Mouse (Mus musculus): ENCODE results near the gene Unc13b.

Gene Unc13b

GRCm38 (mm10) chr4:43209673-43210072 lies 150.9 kb downstream of the Unc13b start:
- DNase-seq (ENCODE audit: extremely low read depth, low read depth, low spot score), result no peak

- DNase-seq (ENCODE audit: extremely low read depth, low read depth, low spot score), result no peak
Observed at GRCm38 (mm10) chr4:43216491-43216890, 157.7 kb downstream of the Unc13b start.

GRCm38 (mm10) chr4:43217997-43218396 lies 159.2 kb downstream of the Unc13b start:
- DNase-seq (ENCODE audit: extremely low read depth, low read depth, low spot score), result no peak

- no peak for DNase-seq (ENCODE audit: extremely low read depth, low read depth, low spot score)
Observed at GRCm38 (mm10) chr4:43231821-43232220, 173.1 kb downstream of the Unc13b start.

GRCm38 (mm10) chr4:43232985-43233384 lies 174.2 kb downstream of the Unc13b start:
- DNase-seq (ENCODE audit: extremely low read depth, low read depth, low spot score), result no peak

GRCm38 (mm10) chr4:43233489-43233888 lies 174.7 kb downstream of the Unc13b start:
- DNase-seq (ENCODE audit: extremely low read depth, low read depth, low spot score), result no peak

GRCm38 (mm10) chr4:43236898-43237297 lies 178.1 kb downstream of the Unc13b start:
- no peak for DNase-seq (ENCODE audit: extremely low read depth, low read depth, low spot score)

- no peak for DNase-seq (ENCODE audit: extremely low read depth, low read depth, low spot score)
Observed at GRCm38 (mm10) chr4:43240716-43241115, 182.0 kb downstream of the Unc13b start.

- no peak for DNase-seq (ENCODE audit: extremely low read depth, low read depth, low spot score)
Observed at GRCm38 (mm10) chr4:43244022-43244421, 185.3 kb downstream of the Unc13b start.

GRCm38 (mm10) chr4:43245776-43246175 lies 187.0 kb downstream of the Unc13b start:
- no peak for DNase-seq (ENCODE audit: extremely low read depth, low read depth, low spot score)

- DNase-seq (ENCODE audit: extremely low read depth, low read depth, low spot score), result no peak
Observed at GRCm38 (mm10) chr4:43248026-43248425, 189.3 kb downstream of the Unc13b start.

- no peak for DNase-seq (ENCODE audit: extremely low read depth, low read depth, low spot score)
Observed at GRCm38 (mm10) chr4:43248909-43249308, 190.2 kb downstream of the Unc13b start.

- DNase-seq (ENCODE audit: extremely low read depth, low read depth, low spot score), result no peak
Observed at GRCm38 (mm10) chr4:43251269-43251668, 192.5 kb downstream of the Unc13b start.

- no peak for DNase-seq (ENCODE audit: extremely low read depth, low read depth, low spot score)
Observed at GRCm38 (mm10) chr4:43257040-43257439, 198.3 kb downstream of the Unc13b start.

- no peak for DNase-seq (ENCODE audit: extremely low read depth, low read depth, low spot score)
Observed at GRCm38 (mm10) chr4:43258556-43258955, 199.8 kb downstream of the Unc13b start.

GRCm38 (mm10) chr4:43259435-43259834 lies 200.7 kb downstream of the Unc13b start:
- DNase-seq (ENCODE audit: extremely low read depth, low read depth, low spot score), result peak; percentile 47

- DNase-seq (ENCODE audit: extremely low read depth, low read depth, low spot score), result no peak
Observed at GRCm38 (mm10) chr4:43260096-43260495, 201.3 kb downstream of the Unc13b start.

GRCm38 (mm10) chr4:43262821-43263220 lies 204.1 kb downstream of the Unc13b start:
- DNase-seq (ENCODE audit: extremely low read depth, low read depth, low spot score), result no peak

GRCm38 (mm10) chr4:43266146-43266545 lies 207.4 kb downstream of the Unc13b start:
- no peak for DNase-seq (ENCODE audit: extremely low read depth, low read depth, low spot score)

GRCm38 (mm10) chr4:43266623-43267322 lies 208.0 kb downstream of the Unc13b start, which contains the start of gene Atp8b5:
TSS of gene Atp8b5 (plus strand) at chr4:43267159.
- peak; percentile 14 for DNase-seq (ENCODE audit: extremely low read depth, low read depth, low spot score)

- no peak for DNase-seq (ENCODE audit: extremely low read depth, low read depth, low spot score)
Observed at GRCm38 (mm10) chr4:43267323-43267658, 208.5 kb downstream of the Unc13b start.

GRCm38 (mm10) chr4:43285476-43285875 lies 226.7 kb downstream of the Unc13b start:
- no peak for DNase-seq (ENCODE audit: extremely low read depth, low read depth, low spot score)

- no peak for DNase-seq (ENCODE audit: extremely low read depth, low read depth, low spot score)
Observed at GRCm38 (mm10) chr4:43287305-43287704, 228.6 kb downstream of the Unc13b start.

All from fat pad, adult 2 months (tissue).